Mouse (Mus musculus): ENCODE results near the gene Sesn1. TPM values are rescaled to one million over a fixed set of nuclear protein-coding genes. Genes with fewer than 3 reads are reported as not detected.
"Not testable (repeated sequence)": the region's sequence is repeated elsewhere in the genome, so short reads cannot be mapped to it uniquely, and the experiment has no call there.

The Sesn1 gene
- polyA plus RNA-seq, 1 experiment from 2014 or later = 55.3 TPM

- not testable (repeated sequence) for H3K4me3 ChIP-seq (ENCODE audit: low read depth, low read length); H3K36me3 ChIP-seq (ENCODE audit: control insufficient read depth, insufficient read depth, low read length); ATAC-seq; H3K27ac ChIP-seq (ENCODE audit: low read depth, low read length); DNase-seq (ENCODE audit: low spot score); H3K27me3 ChIP-seq (replicated peaks; ENCODE audit: control insufficient read depth, insufficient read depth, low read length); H3K4me2 ChIP-seq (ENCODE audit: low read length); H3K9ac ChIP-seq (ENCODE audit: low read length); H3K4me1 ChIP-seq (ENCODE audit: control insufficient read depth, insufficient read depth, low read length); H3K9me3 ChIP-seq (replicated peaks; ENCODE audit: control insufficient read depth, low read length)
- 93% methylated on average over 6 of the region's 6 CpGs for WGBS
These were observed 9.0 kb downstream of the Sesn1 start for GRCm38 (mm10) chr10:41818733-41819070.

- Histone ChIP-seq H3K4me3 (ENCODE audit: low read depth, low read length) (no peak overlapping the region), H3K4me2 (ENCODE audit: low read length) (no peak overlapping the region), H3K36me3 (ENCODE audit: control insufficient read depth, insufficient read depth, low read length) (no peaks in the 10 kb centered on the region), H3K9ac (ENCODE audit: low read length) (no peak overlapping the region), H3K9me3 (replicated peaks; ENCODE audit: control insufficient read depth, low read length) (no peaks in the 10 kb centered on the region), H3K27me3 (replicated peaks; ENCODE audit: control insufficient read depth, insufficient read depth, low read length) (no peaks in the 10 kb centered on the region), H3K27ac (ENCODE audit: low read depth, low read length) (no peak overlapping the region), H3K4me1 (ENCODE audit: control insufficient read depth, insufficient read depth, low read length) (no peaks in the 10 kb centered on the region)
- peak; percentile 23 for DNase-seq (ENCODE audit: low spot score)
- ATAC-seq = no peak
- WGBS = 78% methylated on average over 3 of the region's 3 CpGs
These were observed 9.6 kb downstream of the Sesn1 start for GRCm38 (mm10) chr10:41819307-41819706.

- 91% methylated on average over 5 of the region's 5 CpGs for WGBS
- DNase-seq (ENCODE audit: low spot score) (no peak), ATAC-seq (no peak)
- no peak overlapping the region for H3K4me2 ChIP-seq (ENCODE audit: low read length)
- no peak overlapping the region for H3K4me3 ChIP-seq (ENCODE audit: low read depth, low read length)
- H3K9me3 ChIP-seq (replicated peaks; ENCODE audit: control insufficient read depth, low read length) = no peaks in the 10 kb centered on the region
- no peaks in the 10 kb centered on the region for H3K27me3 ChIP-seq (replicated peaks; ENCODE audit: control insufficient read depth, insufficient read depth, low read length)
- no peaks in the 10 kb centered on the region for H3K36me3 ChIP-seq (ENCODE audit: control insufficient read depth, insufficient read depth, low read length)
- H3K9ac ChIP-seq (ENCODE audit: low read length) = no peak overlapping the region
- no peaks in the 10 kb centered on the region for H3K4me1 ChIP-seq (ENCODE audit: control insufficient read depth, insufficient read depth, low read length)
- no peak overlapping the region for H3K27ac ChIP-seq (ENCODE audit: low read depth, low read length)
These were observed 10.7 kb downstream of the Sesn1 start for GRCm38 (mm10) chr10:41820401-41820800.

- Histone ChIP-seq H3K36me3 (ENCODE audit: control insufficient read depth, insufficient read depth, low read length) (no peaks in the 10 kb centered on the region), H3K4me1 (ENCODE audit: control insufficient read depth, insufficient read depth, low read length) (no peaks in the 10 kb centered on the region), H3K9ac (ENCODE audit: low read length) (no peak overlapping the region), H3K27me3 (replicated peaks; ENCODE audit: control insufficient read depth, insufficient read depth, low read length) (no peaks in the 10 kb centered on the region), H3K27ac (ENCODE audit: low read depth, low read length) (no peak overlapping the region), H3K9me3 (replicated peaks; ENCODE audit: control insufficient read depth, low read length) (no peaks in the 10 kb centered on the region), H3K4me3 (ENCODE audit: low read depth, low read length) (no peak overlapping the region), H3K4me2 (ENCODE audit: low read length) (no peak overlapping the region)
- no peak for ATAC-seq
- DNase-seq (ENCODE audit: low spot score) = no peak
- WGBS = 92% methylated on average over 6 of the region's 6 CpGs
These were observed 11.4 kb downstream of the Sesn1 start for GRCm38 (mm10) chr10:41821171-41821570.

GRCm38 (mm10) chr10:41822573-41823281, 13.0 kb downstream of the Sesn1 start:
- WGBS = 86% methylated on average over 5 of the region's 5 CpGs
- ATAC-seq = no peak
- Histone ChIP-seq H3K4me3 (ENCODE audit: low read depth, low read length) (no peak overlapping the region), H3K27me3 (replicated peaks; ENCODE audit: control insufficient read depth, insufficient read depth, low read length) (no peaks in the 10 kb centered on the region), H3K4me2 (ENCODE audit: low read length) (no peak overlapping the region), H3K9me3 (replicated peaks; ENCODE audit: control insufficient read depth, low read length) (no peaks in the 10 kb centered on the region), H3K4me1 (ENCODE audit: control insufficient read depth, insufficient read depth, low read length) (no peaks in the 10 kb centered on the region), H3K27ac (ENCODE audit: low read depth, low read length) (no peak overlapping the region), H3K36me3 (ENCODE audit: control insufficient read depth, insufficient read depth, low read length) (no peaks in the 10 kb centered on the region), H3K9ac (ENCODE audit: low read length) (no peak overlapping the region)
- no peak for DNase-seq (ENCODE audit: low spot score)

- not testable (repeated sequence) for H3K27me3 ChIP-seq (replicated peaks; ENCODE audit: control insufficient read depth, insufficient read depth, low read length); H3K36me3 ChIP-seq (ENCODE audit: control insufficient read depth, insufficient read depth, low read length); ATAC-seq; H3K4me3 ChIP-seq (ENCODE audit: low read depth, low read length); H3K4me1 ChIP-seq (ENCODE audit: control insufficient read depth, insufficient read depth, low read length); H3K27ac ChIP-seq (ENCODE audit: low read depth, low read length); H3K4me2 ChIP-seq (ENCODE audit: low read length); H3K9ac ChIP-seq (ENCODE audit: low read length); DNase-seq (ENCODE audit: low spot score); H3K9me3 ChIP-seq (replicated peaks; ENCODE audit: control insufficient read depth, low read length)
- 88% methylated on average over 4 of the region's 4 CpGs for WGBS
These were observed 13.5 kb downstream of the Sesn1 start for GRCm38 (mm10) chr10:41823282-41823675.

GRCm38 (mm10) chr10:41823916-41824315, 14.2 kb downstream of the Sesn1 start:
- Histone ChIP-seq H3K9me3 (replicated peaks; ENCODE audit: control insufficient read depth, low read length) (no peaks in the 10 kb centered on the region), H3K4me2 (ENCODE audit: low read length) (no peak overlapping the region), H3K4me3 (ENCODE audit: low read depth, low read length) (no peak overlapping the region), H3K4me1 (ENCODE audit: control insufficient read depth, insufficient read depth, low read length) (no peaks in the 10 kb centered on the region), H3K27me3 (replicated peaks; ENCODE audit: control insufficient read depth, insufficient read depth, low read length) (no peaks in the 10 kb centered on the region), H3K36me3 (ENCODE audit: control insufficient read depth, insufficient read depth, low read length) (no peaks in the 10 kb centered on the region), H3K27ac (ENCODE audit: low read depth, low read length) (no peak overlapping the region), H3K9ac (ENCODE audit: low read length) (no peak overlapping the region)
- ATAC-seq = no peak
- 89% methylated on average over 4 of the region's 4 CpGs for WGBS
- DNase-seq (ENCODE audit: low spot score) = no peak

- DNase-seq (ENCODE audit: low spot score) = no peak
- 89% methylated on average over 10 of the region's 10 CpGs for WGBS
These were observed 15.3 kb downstream of the Sesn1 start for GRCm38 (mm10) chr10:41825041-41825440.

GRCm38 (mm10) chr10:41825996-41826395, 16.3 kb downstream of the Sesn1 start:
- Histone ChIP-seq H3K27me3 (replicated peaks; ENCODE audit: control insufficient read depth, insufficient read depth, low read length) (no peaks in the 10 kb centered on the region), H3K4me1 (ENCODE audit: control insufficient read depth, insufficient read depth, low read length) (no peaks in the 10 kb centered on the region), H3K27ac (ENCODE audit: low read depth, low read length) (no peak overlapping the region), H3K4me2 (ENCODE audit: low read length) (no peak overlapping the region), H3K9me3 (replicated peaks; ENCODE audit: control insufficient read depth, low read length) (no peaks in the 10 kb centered on the region), H3K4me3 (ENCODE audit: low read depth, low read length) (no peak overlapping the region), H3K9ac (ENCODE audit: low read length) (no peak overlapping the region), H3K36me3 (ENCODE audit: control insufficient read depth, insufficient read depth, low read length) (no peaks in the 10 kb centered on the region)
- WGBS = 90% methylated on average over 4 of the region's 4 CpGs
- DNase-seq (ENCODE audit: low spot score) = no peak
- ATAC-seq = no peak

More at GRCm38 (mm10) chr10:41825041-41825440, 15.3 kb downstream of the Sesn1 start:
- Histone ChIP-seq H3K36me3 (ENCODE audit: control insufficient read depth, insufficient read depth, low read length) (no peaks in the 10 kb centered on the region), H3K27me3 (replicated peaks; ENCODE audit: control insufficient read depth, insufficient read depth, low read length) (no peaks in the 10 kb centered on the region), H3K9me3 (replicated peaks; ENCODE audit: control insufficient read depth, low read length) (no peaks in the 10 kb centered on the region), H3K4me2 (ENCODE audit: low read length) (no peak overlapping the region), H3K27ac (ENCODE audit: low read depth, low read length) (no peak overlapping the region), H3K4me3 (ENCODE audit: low read depth, low read length) (no peak overlapping the region), H3K4me1 (ENCODE audit: control insufficient read depth, insufficient read depth, low read length) (no peaks in the 10 kb centered on the region), H3K9ac (ENCODE audit: low read length) (no peak overlapping the region)
- ATAC-seq = no peak

Measured in forebrain, embryonic 14.5 days (tissue).